Mouse (Mus musculus): ENCODE measurements around the gene Dyx1c1. TPM values are rescaled to one million over a fixed set of nuclear protein-coding genes. Genes with fewer than 3 reads are reported as not detected.

Dyx1c1 gene
- polyA plus RNA-seq, 1 experiment from 2014 or later = 0.74 TPM

DNA sequence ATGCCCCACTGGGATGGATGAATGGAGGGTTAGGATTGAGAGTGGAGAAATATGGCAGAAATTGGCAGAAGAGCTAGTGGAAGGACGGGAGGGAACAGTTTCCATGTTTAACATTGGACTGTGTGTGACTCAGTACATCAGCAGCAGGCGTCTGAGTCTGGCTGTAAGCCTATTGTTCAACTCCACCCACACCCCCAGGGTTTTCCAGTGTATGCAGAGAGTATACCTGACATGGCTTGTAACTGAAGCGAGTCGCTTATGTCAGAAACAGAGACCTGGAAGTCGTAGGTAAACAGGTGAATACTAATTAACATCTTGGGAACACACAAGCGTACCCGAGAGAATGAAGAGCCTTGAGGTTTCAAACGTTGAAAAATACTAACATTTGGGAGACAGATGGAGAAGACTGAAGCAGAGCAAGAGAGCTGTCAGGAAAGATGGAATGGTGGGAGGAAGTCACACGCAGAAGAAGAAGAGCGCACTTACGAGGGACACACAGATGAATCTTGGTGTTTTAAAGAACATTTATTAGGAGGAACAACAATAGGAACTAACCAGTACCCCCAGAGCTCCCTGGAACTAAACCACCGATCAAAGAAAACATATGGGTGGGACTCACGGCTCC lies 27.3 kb upstream of the Dyx1c1 start:
- Histone ChIP-seq H3K4me2 (ENCODE audit: low read length) (no peak overlapping the region), H3K27me3 (ENCODE audit: control insufficient read depth, insufficient read depth, low read length) (peaks cover 7% of the 10 kb centered on the region; the same call in 1 of the 2 replicates), H3K9me3 (ENCODE audit: control insufficient read depth, low read length) (no peaks in the 10 kb centered on the region), H3K36me3 (ENCODE audit: control insufficient read depth, insufficient read depth, low read length) (0 out of 2 replicates have a peak, but pooled peaks cover 5% of the 10 kb centered on the region), H3K4me3 (ENCODE audit: control insufficient read depth in 1 of 2, insufficient read depth in 1 of 2, low read depth in 1 of 2, low read length in 2 of 2) (no peak overlapping the region), H3K9ac (ENCODE audit: low read length) (no peak overlapping the region), H3K27ac (replicated peaks in 1 of 2; ENCODE audit: control insufficient read depth in 1 of 2, insufficient read depth in 1 of 2, low read depth in 2 of 2, low read length in 2 of 2) (no peak overlapping the region), H3K4me1 (ENCODE audit: control insufficient read depth in 2 of 2, insufficient read depth in 2 of 2, low read length in 2 of 2) (peaks cover 3 to 5% of the 10 kb centered on the region in 2 experiments; a peak in 2 of 4 replicates)
- WGBS = 74% methylated on average over 13 of the region's 13 CpGs
- ATAC-seq (ENCODE audit: insufficient number of reproducible peaks, insufficient read depth, low FRiP score, low read depth) = no peak

DNA sequence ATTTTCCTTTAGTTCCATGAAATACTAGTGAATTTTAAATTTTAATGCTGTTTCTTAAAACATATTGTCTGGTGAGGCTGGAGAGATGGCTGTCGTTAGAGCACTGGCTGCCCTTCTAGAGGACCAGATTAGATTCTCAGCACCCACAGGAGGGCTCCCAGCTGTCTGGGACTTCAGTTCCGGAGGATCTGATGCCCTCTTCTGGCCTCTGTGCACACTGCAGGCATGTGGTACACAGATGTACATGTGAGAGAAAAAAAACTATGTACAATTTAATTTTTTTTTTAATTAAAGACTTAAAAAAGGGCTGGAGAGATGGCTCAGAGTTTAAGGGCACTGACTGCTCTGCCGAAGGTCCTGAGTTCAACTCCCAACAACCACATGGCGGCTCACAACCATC lies 23.3 kb upstream of the Dyx1c1 start:
- Histone ChIP-seq H3K4me3 (ENCODE audit: control insufficient read depth in 1 of 2, insufficient read depth in 1 of 2, low read depth in 1 of 2, low read length in 2 of 2) (no peak overlapping the region), H3K9me3 (ENCODE audit: control insufficient read depth, low read length) (no peaks in the 10 kb centered on the region), H3K36me3 (ENCODE audit: control insufficient read depth, insufficient read depth, low read length) (no peaks in the 10 kb centered on the region), H3K27ac (replicated peaks in 1 of 2; ENCODE audit: control insufficient read depth in 1 of 2, insufficient read depth in 1 of 2, low read depth in 2 of 2, low read length in 2 of 2) (no peak overlapping the region), H3K9ac (ENCODE audit: low read length) (no peak overlapping the region), H3K4me2 (ENCODE audit: low read length) (no peak overlapping the region), H3K27me3 (ENCODE audit: control insufficient read depth, insufficient read depth, low read length) (no peaks in the 10 kb centered on the region), H3K4me1 (ENCODE audit: control insufficient read depth in 2 of 2, insufficient read depth in 2 of 2, low read length in 2 of 2) (no peaks in the 10 kb centered on the region)
- WGBS = 79% methylated on average over 4 of the region's 4 CpGs
- no peak for ATAC-seq (ENCODE audit: insufficient number of reproducible peaks, insufficient read depth, low FRiP score, low read depth)

- ATAC-seq (ENCODE audit: insufficient number of reproducible peaks, insufficient read depth, low FRiP score, low read depth) = no peak
- H3K4me1 ChIP-seq (ENCODE audit: control insufficient read depth in 2 of 2, insufficient read depth in 2 of 2, low read length in 2 of 2) = no peaks in the 10 kb centered on the region
- no peak overlapping the region for H3K4me3 ChIP-seq (ENCODE audit: control insufficient read depth in 1 of 2, insufficient read depth in 1 of 2, low read depth in 1 of 2, low read length in 2 of 2)
- H3K27ac ChIP-seq (replicated peaks in 1 of 2; ENCODE audit: control insufficient read depth in 1 of 2, insufficient read depth in 1 of 2, low read depth in 2 of 2, low read length in 2 of 2) = no peak overlapping the region
- H3K4me2 ChIP-seq (ENCODE audit: low read length) = no peak overlapping the region
- H3K9ac ChIP-seq (ENCODE audit: low read length) = no peak overlapping the region
- 66% methylated on average over 2 of the region's 2 CpGs for WGBS
- H3K9me3 ChIP-seq (ENCODE audit: control insufficient read depth, low read length) = no peaks in the 10 kb centered on the region
- H3K27me3 ChIP-seq (ENCODE audit: control insufficient read depth, insufficient read depth, low read length) = no peaks in the 10 kb centered on the region
- no peaks in the 10 kb centered on the region for H3K36me3 ChIP-seq (ENCODE audit: control insufficient read depth, insufficient read depth, low read length)
Measured at GRCm38 (mm10) chr9:72936301-72936700, 22.3 kb upstream of the Dyx1c1 start.

DNA sequence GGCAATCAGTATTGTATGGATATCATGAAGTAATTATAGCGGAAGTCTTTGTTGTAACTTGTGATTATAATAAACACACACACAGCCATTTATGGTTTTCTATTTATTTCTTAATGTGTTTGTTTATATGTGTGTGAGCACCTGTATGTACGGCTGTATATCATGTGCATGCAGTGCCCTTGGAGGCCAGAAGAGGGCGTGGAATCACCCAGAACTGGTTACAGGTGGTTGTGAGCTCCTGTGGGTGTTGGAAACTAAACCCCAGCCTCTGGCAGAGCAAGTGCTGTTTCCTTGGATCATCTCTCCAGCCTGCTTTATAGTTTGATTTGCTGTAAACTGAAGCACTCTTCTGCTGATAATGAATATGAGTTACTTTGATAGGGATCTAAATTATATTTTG lies 15.2 kb upstream of the Dyx1c1 start:
- no peaks in the 10 kb centered on the region for H3K4me1 ChIP-seq (ENCODE audit: control insufficient read depth in 2 of 2, insufficient read depth in 2 of 2, low read length in 2 of 2)
- H3K9ac ChIP-seq (ENCODE audit: low read length) = no peak overlapping the region
- H3K9me3 ChIP-seq (ENCODE audit: control insufficient read depth, low read length) = 0 out of 2 replicates have a peak, but pooled peaks cover 5% of the 10 kb centered on the region
- peaks cover 20% of the 10 kb centered on the region; the same call in 1 of the 2 replicates for H3K36me3 ChIP-seq (ENCODE audit: control insufficient read depth, insufficient read depth, low read length)
- H3K27me3 ChIP-seq (ENCODE audit: control insufficient read depth, insufficient read depth, low read length) = no peaks in the 10 kb centered on the region
- no peak for ATAC-seq (ENCODE audit: insufficient number of reproducible peaks, insufficient read depth, low FRiP score, low read depth)
- WGBS = 64% methylated on average over 3 of the region's 3 CpGs
- H3K4me2 ChIP-seq (ENCODE audit: low read length) = no peak overlapping the region
- no peak overlapping the region for H3K27ac ChIP-seq (replicated peaks in 1 of 2; ENCODE audit: control insufficient read depth in 1 of 2, insufficient read depth in 1 of 2, low read depth in 2 of 2, low read length in 2 of 2)
- no peak overlapping the region for H3K4me3 ChIP-seq (ENCODE audit: control insufficient read depth in 1 of 2, insufficient read depth in 1 of 2, low read depth in 1 of 2, low read length in 2 of 2)

DNA sequence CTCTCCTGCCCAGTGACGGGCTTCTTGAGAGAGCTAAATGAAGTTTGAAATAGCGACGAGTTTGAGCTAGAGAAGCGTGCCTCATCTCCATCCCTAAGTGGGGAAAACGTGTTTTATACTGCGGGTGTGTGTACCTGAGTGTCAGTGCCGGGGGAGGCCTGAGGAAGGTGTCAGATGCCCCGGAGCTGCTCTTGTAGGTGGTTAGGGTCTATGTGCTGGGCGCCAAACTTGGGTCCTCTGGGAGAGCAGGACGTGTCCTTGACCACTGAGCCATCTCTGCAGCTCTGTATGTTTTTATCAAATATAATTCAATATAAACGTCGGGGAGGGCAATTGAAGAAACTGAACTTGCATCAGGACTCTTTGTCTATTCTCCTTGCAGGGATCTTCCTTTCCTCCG lies 14.3 kb upstream of the Dyx1c1 start:
- no peak for ATAC-seq (ENCODE audit: insufficient number of reproducible peaks, insufficient read depth, low FRiP score, low read depth)
- Histone ChIP-seq H3K27me3 (ENCODE audit: control insufficient read depth, insufficient read depth, low read length) (no peaks in the 10 kb centered on the region), H3K4me3 (ENCODE audit: control insufficient read depth in 1 of 2, insufficient read depth in 1 of 2, low read depth in 1 of 2, low read length in 2 of 2) (no peak overlapping the region), H3K27ac (replicated peaks in 1 of 2; ENCODE audit: control insufficient read depth in 1 of 2, insufficient read depth in 1 of 2, low read depth in 2 of 2, low read length in 2 of 2) (no peak overlapping the region), H3K9me3 (ENCODE audit: control insufficient read depth, low read length) (0 out of 2 replicates have a peak, but pooled peaks cover 5% of the 10 kb centered on the region), H3K9ac (ENCODE audit: low read length) (no peak overlapping the region), H3K4me2 (ENCODE audit: low read length) (no peak overlapping the region), H3K36me3 (ENCODE audit: control insufficient read depth, insufficient read depth, low read length) (peaks cover 20% of the 10 kb centered on the region; the same call in 1 of the 2 replicates), H3K4me1 (ENCODE audit: control insufficient read depth in 2 of 2, insufficient read depth in 2 of 2, low read length in 2 of 2) (no peaks in the 10 kb centered on the region)
- 82% methylated on average over 13 of the region's 13 CpGs for WGBS

- WGBS = 89% methylated on average over 1 of the region's 1 CpGs
- Histone ChIP-seq H3K4me2 (ENCODE audit: low read length) (no peak overlapping the region), H3K4me3 (ENCODE audit: control insufficient read depth in 1 of 2, insufficient read depth in 1 of 2, low read depth in 1 of 2, low read length in 2 of 2) (no peak overlapping the region), H3K9me3 (ENCODE audit: control insufficient read depth, low read length) (0 out of 2 replicates have a peak, but pooled peaks cover 5% of the 10 kb centered on the region), H3K9ac (ENCODE audit: low read length) (no peak overlapping the region), H3K36me3 (ENCODE audit: control insufficient read depth, insufficient read depth, low read length) (peaks cover 20% of the 10 kb centered on the region; the same call in 1 of the 2 replicates), H3K27me3 (ENCODE audit: control insufficient read depth, insufficient read depth, low read length) (no peaks in the 10 kb centered on the region), H3K4me1 (ENCODE audit: control insufficient read depth in 2 of 2, insufficient read depth in 2 of 2, low read length in 2 of 2) (no peaks in the 10 kb centered on the region), H3K27ac (replicated peaks in 1 of 2; ENCODE audit: control insufficient read depth in 1 of 2, insufficient read depth in 1 of 2, low read depth in 2 of 2, low read length in 2 of 2) (no peak overlapping the region)
- ATAC-seq (ENCODE audit: insufficient number of reproducible peaks, insufficient read depth, low FRiP score, low read depth) = no peak
Measured at GRCm38 (mm10) chr9:72947010-72947409, 11.6 kb upstream of the Dyx1c1 start.

DNA sequence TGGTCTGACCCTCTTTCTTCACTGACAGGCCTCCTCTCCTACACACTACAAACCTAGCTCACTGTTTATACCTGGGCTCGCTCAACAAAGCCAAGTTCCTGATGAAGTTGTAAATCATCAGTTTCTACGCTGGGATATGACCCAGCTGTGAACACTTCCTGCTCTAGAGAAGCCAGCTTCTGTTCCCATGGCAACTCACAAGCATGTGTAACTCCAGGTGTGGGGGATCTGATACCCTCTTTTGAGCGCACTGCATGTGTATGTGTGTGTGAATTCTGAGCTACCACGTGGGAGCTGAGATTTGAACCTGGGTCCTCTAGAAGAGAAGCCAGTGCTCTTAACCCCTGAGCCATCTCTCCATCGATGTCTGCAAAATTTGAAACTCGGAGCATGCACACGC lies 9.0 kb upstream of the Dyx1c1 start:
- H3K4me2 ChIP-seq (ENCODE audit: low read length) = no peak overlapping the region
- H3K27me3 ChIP-seq (ENCODE audit: control insufficient read depth, insufficient read depth, low read length) = no peaks in the 10 kb centered on the region
- no peaks in the 10 kb centered on the region for H3K4me1 ChIP-seq (ENCODE audit: control insufficient read depth in 2 of 2, insufficient read depth in 2 of 2, low read length in 2 of 2)
- H3K9ac ChIP-seq (ENCODE audit: low read length) = no peak overlapping the region
- H3K9me3 ChIP-seq (ENCODE audit: control insufficient read depth, low read length) = 0 out of 2 replicates have a peak, but pooled peaks cover 5% of the 10 kb centered on the region
- no peak overlapping the region for H3K4me3 ChIP-seq (ENCODE audit: control insufficient read depth in 1 of 2, insufficient read depth in 1 of 2, low read depth in 1 of 2, low read length in 2 of 2)
- no peak overlapping the region for H3K27ac ChIP-seq (replicated peaks in 1 of 2; ENCODE audit: control insufficient read depth in 1 of 2, insufficient read depth in 1 of 2, low read depth in 2 of 2, low read length in 2 of 2)
- 75% methylated on average over 7 of the region's 7 CpGs for WGBS
- H3K36me3 ChIP-seq (ENCODE audit: control insufficient read depth, insufficient read depth, low read length) = peaks cover 20% of the 10 kb centered on the region; the same call in 1 of the 2 replicates
- no peak for ATAC-seq (ENCODE audit: insufficient number of reproducible peaks, insufficient read depth, low FRiP score, low read depth)

- Histone ChIP-seq H3K9me3 (ENCODE audit: control insufficient read depth, low read length) (no peaks in the 10 kb centered on the region), H3K36me3 (ENCODE audit: control insufficient read depth, insufficient read depth, low read length) (no peaks in the 10 kb centered on the region), H3K4me3 (ENCODE audit: control insufficient read depth in 1 of 2, insufficient read depth in 1 of 2, low read depth in 1 of 2, low read length in 2 of 2) (no peak overlapping the region), H3K4me1 (ENCODE audit: control insufficient read depth in 2 of 2, insufficient read depth in 2 of 2, low read length in 2 of 2) (peaks cover 0 to 4% of the 10 kb centered on the region in 2 experiments; a peak in 1 of 4 replicates), H3K27ac (replicated peaks in 1 of 2; ENCODE audit: control insufficient read depth in 1 of 2, insufficient read depth in 1 of 2, low read depth in 2 of 2, low read length in 2 of 2) (no peak overlapping the region), H3K27me3 (ENCODE audit: control insufficient read depth, insufficient read depth, low read length) (no peaks in the 10 kb centered on the region), H3K9ac (ENCODE audit: low read length) (no peak overlapping the region), H3K4me2 (ENCODE audit: low read length) (no peak overlapping the region)
- no peak for ATAC-seq (ENCODE audit: insufficient number of reproducible peaks, insufficient read depth, low FRiP score, low read depth)
- 51% methylated on average over 2 of the region's 2 CpGs for WGBS
Measured at GRCm38 (mm10) chr9:72954746-72955145, 3.8 kb upstream of the Dyx1c1 start.

All from heart, embryonic 14.5 days (tissue).